Mouse (Mus musculus) lung, postnatal 0 days (tissue): ENCODE results near the gene Gpr152.

ENCODE experiments used
- CTCF ChIP-seq: IDR thresholded peaks from 2 replicates; pipeline ENCODE4 v1.5.1; 2016; ENCODE audit warnings: antibody characterized with exemption, mild to moderate bottlenecking
- EP300 ChIP-seq: IDR thresholded peaks from 2 replicates; pipeline ENCODE4 v1.6.1; 2016; ENCODE audit warnings: antibody characterized with exemption, mild to moderate bottlenecking, control low read depth

- TF ChIP-seq CTCF = no peak
- no peak for TF ChIP-seq EP300
These were observed 39.5 kb upstream of the Gpr152 start, which contains the start of gene Pitpnm1 for GRCm38 (mm10) chr19:4099837-4100717.
